Mouse (Mus musculus) heart, embryonic 11.5 days (tissue): ENCODE data around the gene Hamp. TPM values are rescaled to one million over a fixed set of nuclear protein-coding genes. Genes with fewer than 3 reads are reported as not detected.
A peak's percentile ranks its signal among the peaks of the same experiment; 100 is the strongest.

Source experiments
- ATAC-seq: fragments of 200-750 bp; cut with Nextera tagmentation; replicated peaks from 2 replicates; pipeline ENCODE4 v1.8.0; 2017; ENCODE audit warnings: moderate library complexity; ENCODE audit not compliant: insufficient number of reproducible peaks, low FRiP score, low TSS enrichment
- H3K27ac ChIP-seq: fragments of 300-500 bp; sonication (generic); 2 replicates; pipeline ENCODE4 v1.5.1; 2014; ENCODE audit warnings: mild to moderate bottlenecking, low read depth, low read length
- H3K27me3 ChIP-seq: fragments of 300-500 bp; sonication (generic); 2 replicates; pipeline ENCODE4 v1.6.1; 2014; ENCODE audit warnings: mild to moderate bottlenecking, low read length, mixed read lengths; ENCODE audit not compliant: control insufficient read depth, insufficient read depth
- H3K36me3 ChIP-seq: fragments of 300-500 bp; sonication (generic); 2 replicates; pipeline ENCODE4 v1.6.1; 2014; ENCODE audit warnings: mild to moderate bottlenecking, low read length, moderate library complexity, mixed read lengths; ENCODE audit not compliant: control insufficient read depth, insufficient read depth
- H3K4me1 ChIP-seq: fragments of 300-500 bp; sonication (generic); 2 replicates; pipeline ENCODE4 v1.6.1; 2014; ENCODE audit warnings: low read length; ENCODE audit not compliant: control insufficient read depth, insufficient read depth
- H3K4me2 ChIP-seq: fragments of 300-500 bp; sonication (generic); 2 replicates; pipeline ENCODE4 v1.6.1; 2014; ENCODE audit warnings: mild to moderate bottlenecking, moderate library complexity
- H3K4me3 ChIP-seq: fragments of 300-500 bp; sonication (generic); 2 replicates; pipeline ENCODE4 v1.5.1; 2014; ENCODE audit warnings: low read depth, low read length
- H3K9ac ChIP-seq: fragments of 300-500 bp; sonication (generic); 2 replicates; pipeline ENCODE4 v1.6.1; 2014; ENCODE audit warnings: mild to moderate bottlenecking, low read depth, low read length, moderate library complexity
- H3K9me3 ChIP-seq: fragments of 300-500 bp; sonication (generic); replicated peaks from 2 replicates; pipeline ENCODE4 v1.6.1; 2016; ENCODE audit warnings: low read length; ENCODE audit not compliant: control insufficient read depth
- WGBS: fragments of 180-500 bp; shearing (Covaris S2); extraction: QIAGEN DNeasy Blood & Tissue Kit; methylation state at CpG from one replicate; pipeline ENCODE4 v1.1.7; 2014; ENCODE audit not compliant: insufficient replicate concordance; 5-methylcytosine and 5-hydroxymethylcytosine counted together
- polyA plus RNA-seq: library from polyadenylated mRNA; unstranded; fragments of >200 nt; fragmentation: Nextera tagmentation; extraction: Ambion mirVana; gene quantifications from 2 replicates; pipeline ENCODE4 v1.2.1, GENCODE M21; 2014

Hamp gene
- not detected in 2 replicates for polyA plus RNA-seq

- Histone ChIP-seq H3K27me3 (no peaks in the 10 kb centered on the region), H3K4me2 (no peak within 1 kb of the TSS), H3K36me3 (no peaks in the 10 kb centered on the region; the same call in 1 of the 2 replicates), H3K4me1 (no peaks in the 10 kb centered on the region), H3K27ac (no peak within 1 kb of the TSS), H3K9me3 (no peaks in the 10 kb centered on the region), H3K9ac (no peak within 1 kb of the TSS), H3K4me3 (no peak within 1 kb of the TSS)
- no peak for ATAC-seq
- 67% methylated on average over 9 of the region's 9 CpGs for WGBS
These were observed at the start of gene Hamp for GRCm38 (mm10) chr7:30943909-30944635. Gene Hamp (minus strand): TSS chr7:30944032.

GRCm38 (mm10) chr7:30992148-30992547 lies 48.3 kb upstream of the Hamp start:
- no peak overlapping the region for H3K27ac ChIP-seq
- H3K27me3 ChIP-seq = no peaks in the 10 kb centered on the region
- no peak overlapping the region for H3K9ac ChIP-seq
- no peak overlapping the region for H3K4me3 ChIP-seq
- H3K36me3 ChIP-seq = no peaks in the 10 kb centered on the region
- no peak overlapping the region; the same call in 1 of the 2 replicates for H3K4me2 ChIP-seq
- no peak for ATAC-seq
- WGBS = 58% methylated on average over 5 of the region's 5 CpGs
- H3K4me1 ChIP-seq = peaks cover 4% of the 10 kb centered on the region; the same call in 1 of the 2 replicates
- 0 out of 2 replicates have a peak, but pooled peaks cover 3% of the 10 kb centered on the region for H3K9me3 ChIP-seq

DNA sequence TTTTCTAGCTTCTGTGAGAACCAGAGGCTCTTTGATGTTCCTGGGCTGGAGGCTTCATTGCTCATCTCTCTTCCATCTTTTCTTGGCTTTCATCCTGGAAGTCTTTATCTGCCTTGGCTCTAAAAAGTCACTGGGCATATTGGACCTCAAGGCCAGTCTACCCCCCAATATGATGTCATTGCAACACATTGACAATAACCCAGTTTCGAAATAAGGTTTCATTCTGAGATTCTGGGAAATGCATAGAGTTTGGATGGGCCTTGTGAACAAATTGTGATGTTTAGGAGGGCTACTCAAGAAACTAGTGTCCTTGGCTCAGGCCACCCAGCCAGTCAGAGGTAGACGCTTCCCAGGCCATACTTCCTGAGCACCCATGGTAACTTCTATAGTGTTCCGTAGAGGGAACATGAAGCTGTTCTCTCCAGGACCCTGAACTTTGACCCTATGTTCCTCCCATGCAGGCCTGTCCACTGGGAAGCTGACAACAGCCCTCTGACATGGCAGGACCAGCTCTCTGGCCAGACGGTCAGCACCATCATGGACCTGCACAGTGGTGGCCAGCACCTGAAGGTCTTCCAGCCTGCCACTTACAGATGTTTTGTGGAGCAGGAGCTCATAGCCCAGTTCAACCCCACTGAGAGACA lies 44.8 kb upstream of the Hamp start:
- H3K27me3 ChIP-seq = no peaks in the 10 kb centered on the region
- no peaks in the 10 kb centered on the region for H3K9me3 ChIP-seq
- H3K9ac ChIP-seq = no peak overlapping the region
- no peak overlapping the region for H3K27ac ChIP-seq
- no peaks in the 10 kb centered on the region for H3K36me3 ChIP-seq
- ATAC-seq = no peak
- H3K4me3 ChIP-seq = no peak overlapping the region
- H3K4me1 ChIP-seq = peaks cover 4% of the 10 kb centered on the region; the same call in 1 of the 2 replicates
- H3K4me2 ChIP-seq = no peak overlapping the region
- 74% methylated on average over 4 of the region's 4 CpGs for WGBS

GRCm38 (mm10) chr7:30985357-30985756 lies 41.5 kb upstream of the Hamp start:
- Histone ChIP-seq H3K9me3 (no peaks in the 10 kb centered on the region; the same call in 1 of the 2 replicates), H3K36me3 (no peaks in the 10 kb centered on the region), H3K9ac (no peak overlapping the region), H3K4me3 (no peak overlapping the region), H3K27me3 (no peaks in the 10 kb centered on the region), H3K27ac (no peak overlapping the region), H3K4me2 (no peak overlapping the region), H3K4me1 (no peaks in the 10 kb centered on the region)
- no peak for ATAC-seq
- 83% methylated on average over 9 of the region's 9 CpGs for WGBS

- Histone ChIP-seq H3K36me3 (no peaks in the 10 kb centered on the region), H3K9me3 (no peaks in the 10 kb centered on the region; the same call in 1 of the 2 replicates), H3K4me1 (no peaks in the 10 kb centered on the region), H3K4me3 (no peak overlapping the region), H3K9ac (no peak overlapping the region), H3K27ac (no peak overlapping the region), H3K4me2 (no peak overlapping the region), H3K27me3 (no peaks in the 10 kb centered on the region)
- ATAC-seq = no peak
- whole genome bisulfite sequencing = 81% methylated on average over 4 of the region's 4 CpGs
These were observed 37.9 kb upstream of the Hamp start for GRCm38 (mm10) chr7:30981703-30982102.

- no peaks in the 10 kb centered on the region for H3K36me3 ChIP-seq
- peak; percentile 63; the same call in 1 of the 2 replicates for ATAC-seq
- H3K27ac ChIP-seq = no peak within 1 kb of the TSS
- H3K4me1 ChIP-seq = peaks cover 5% of the 10 kb centered on the region; the same call in 1 of the 2 replicates
- H3K27me3 ChIP-seq = peaks cover 18% of the 10 kb centered on the region
- peak within 1 kb of the TSS; percentile 70 for H3K4me2 ChIP-seq
- peak within 1 kb of the TSS; percentile 50 for H3K4me3 ChIP-seq
- H3K9ac ChIP-seq = peak within 1 kb of the TSS; percentile 67
- no peaks in the 10 kb centered on the region for H3K9me3 ChIP-seq
- under 1% methylated on average over 37 of the region's 37 CpGs for WGBS
These were observed 29.9 kb upstream of the Hamp start, which contains the start of gene Fam187b for GRCm38 (mm10) chr7:30973501-30974289. Gene Fam187b (plus strand): TSS chr7:30973790.

DNA sequence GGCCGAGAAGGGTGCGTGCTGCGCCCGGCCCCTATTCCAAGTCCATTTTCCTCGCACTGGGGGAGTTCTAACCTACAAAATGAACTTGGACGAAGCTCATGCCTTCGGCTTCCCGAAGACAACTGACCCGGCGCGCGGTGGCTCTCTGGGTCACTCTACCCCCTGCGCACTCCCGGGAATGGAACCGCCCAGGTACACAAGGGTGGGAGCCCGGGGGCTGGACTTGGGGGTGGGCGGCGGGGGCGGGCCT lies 29.3 kb upstream of the Hamp start, which contains the start of gene Lsr:
Lsr (minus strand) TSS at position 214 of the 250 bp plus-strand sequence.
- H3K9me3 ChIP-seq = no peaks in the 10 kb centered on the region
- no peak for ATAC-seq
- no peak within 1 kb of the TSS for H3K27ac ChIP-seq
- H3K4me2 ChIP-seq = peak within 1 kb of the TSS; percentile 70
- peaks cover 5% of the 10 kb centered on the region; the same call in 1 of the 2 replicates for H3K4me1 ChIP-seq
- H3K27me3 ChIP-seq = peaks cover 18% of the 10 kb centered on the region
- peak within 1 kb of the TSS; percentile 50 for H3K4me3 ChIP-seq
- WGBS = 0% methylated on average over 19 of the region's 19 CpGs
- peak within 1 kb of the TSS; percentile 67 for H3K9ac ChIP-seq
- no peaks in the 10 kb centered on the region for H3K36me3 ChIP-seq

DNA sequence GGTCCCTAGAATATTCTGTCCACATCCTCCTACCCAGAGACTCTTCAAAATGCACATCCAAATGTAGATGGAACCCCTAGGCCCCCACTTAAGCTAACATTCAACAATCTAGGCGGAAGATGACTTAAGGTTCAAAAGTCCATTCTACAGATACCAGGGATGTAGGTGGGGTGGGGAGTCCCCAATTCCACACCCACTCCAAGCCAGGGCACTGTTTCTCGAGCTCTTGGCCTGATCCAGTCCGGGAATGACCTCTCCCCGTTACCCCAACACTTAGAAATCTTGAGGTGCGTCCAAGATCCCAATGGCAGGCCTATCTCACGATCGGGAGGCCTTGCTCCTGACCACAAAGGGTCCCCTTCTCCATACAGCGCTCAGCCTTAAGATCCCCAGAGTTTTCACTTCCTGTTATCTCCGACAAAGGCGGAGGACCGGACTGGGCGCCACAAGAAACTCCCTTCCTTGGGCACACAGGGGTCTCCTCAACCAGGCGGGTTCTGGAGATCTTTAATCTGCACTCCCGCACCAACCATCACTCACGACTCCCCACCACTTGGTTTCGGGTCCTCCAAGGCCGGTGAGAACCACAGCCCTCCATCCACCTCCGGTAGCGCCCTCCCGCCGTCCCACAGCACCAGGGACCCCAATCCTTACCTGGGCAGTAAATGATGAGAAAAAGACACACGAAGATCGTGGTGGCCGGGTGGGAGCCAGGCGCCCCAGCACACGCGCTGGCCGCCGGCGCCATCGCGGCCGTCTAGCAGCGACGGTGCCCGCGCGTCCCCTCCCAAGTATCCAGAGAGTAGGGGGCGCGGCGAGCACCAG lies 28.8 kb upstream of the Hamp start:
- peak overlapping the region; percentile 67 for H3K9ac ChIP-seq
- ATAC-seq = no peak
- no peak overlapping the region for H3K27ac ChIP-seq

More for the DNA sequence above, 28.8 kb upstream of the Hamp start:
- 5% methylated on average over 34 of the region's 41 CpGs for WGBS
- Histone ChIP-seq H3K27me3 (peaks cover 18% of the 10 kb centered on the region), H3K4me1 (peaks cover 5% of the 10 kb centered on the region; the same call in 1 of the 2 replicates), H3K4me3 (peak overlapping the region; percentile 50), H3K36me3 (no peaks in the 10 kb centered on the region), H3K4me2 (peak overlapping the region; percentile 70), H3K9me3 (no peaks in the 10 kb centered on the region)
